Mouse (Mus musculus) gonadal fat pad, adult 2 months (tissue): ENCODE data around the gene Tjp3. TPM values are rescaled to one million over a fixed set of nuclear protein-coding genes. Genes with fewer than 3 reads are reported as not detected.
"Not testable (repeated sequence)": the region's sequence is repeated elsewhere in the genome, so short reads cannot be mapped to it uniquely, and the experiment has no call there.

Experiments
- DNase-seq: peaks from one replicate; pipeline ENCODE4 v3.0.0-alpha.2; 2012; ENCODE audit warnings: low read depth
- polyA plus RNA-seq: library from polyadenylated mRNA; depleted of rRNA; stranded (reverse); fragments of >200 nt; gene quantifications from 2 replicates; pipeline ENCODE4 v1.2.3, GENCODE M21; 2012; rRNA removed

The Tjp3 gene
- polyA plus RNA-seq, 1 experiment = 21.4 TPM

- no peak for DNase-seq
Observed at GRCm38 (mm10) chr10:81231436-81231835, 59.9 kb downstream of the Tjp3 start.

DNA sequence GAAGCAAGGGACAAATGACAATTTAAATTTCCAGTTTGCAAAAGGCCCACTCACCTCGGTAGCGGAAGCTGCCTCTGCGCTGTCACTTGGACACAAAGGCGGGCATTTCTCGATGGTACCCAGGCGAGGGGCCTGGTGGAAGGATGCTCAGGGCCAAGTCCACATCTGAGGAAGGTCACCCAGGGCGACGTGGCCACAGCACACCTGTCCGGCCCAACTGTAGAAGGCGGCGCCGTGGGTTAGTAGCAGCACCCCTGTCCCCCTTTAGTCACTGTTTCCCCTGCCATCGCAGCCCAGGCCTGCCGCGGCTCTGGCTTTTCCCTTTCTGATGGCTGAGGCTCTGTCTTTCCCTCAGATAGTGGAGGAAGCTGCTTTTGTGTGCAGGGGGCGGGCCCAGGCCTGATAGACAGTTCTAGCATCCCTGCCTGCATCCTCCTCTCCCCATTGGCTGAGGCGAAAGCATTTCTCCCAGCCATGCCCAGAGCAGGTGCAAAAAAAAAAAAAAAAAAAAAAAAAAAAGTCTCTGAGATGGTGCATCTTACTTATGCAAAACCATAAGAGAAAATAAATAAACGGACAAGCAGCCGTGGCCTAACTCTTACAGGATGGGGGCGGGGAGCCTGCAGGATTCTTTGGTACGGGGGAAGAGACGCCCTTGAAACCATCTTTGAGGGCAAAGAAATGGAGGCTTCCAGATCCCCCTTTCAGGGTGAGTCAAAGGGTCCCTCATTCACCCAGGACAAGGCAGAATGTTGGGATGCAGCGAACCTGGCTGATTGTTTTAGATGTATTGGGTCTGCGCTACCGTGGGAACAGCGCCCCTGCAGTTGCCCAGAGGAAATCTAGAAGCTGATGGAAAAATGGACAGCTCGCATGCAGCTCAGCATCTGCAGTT, 60.7 kb downstream of the Tjp3 start, which contains the start of gene Atcay:
Gene Atcay (minus strand): TSS at position 396 of the 895 bp plus-strand sequence.
- DNase-seq = no peak

GRCm38 (mm10) chr10:81229735-81230437, 61.5 kb downstream of the Tjp3 start:
- no peak for DNase-seq

- not testable (repeated sequence) for DNase-seq
Observed at GRCm38 (mm10) chr10:81223731-81224130, 67.7 kb downstream of the Tjp3 start.

Other genes starting within 250 kb of the Tjp3 start
- gene Sgta, start 231.4 kb downstream of the Tjp3 start, polyA plus RNA-seq = 197 and 235 TPM in 2 replicates
- 31.7 and 35.0 TPM in 2 replicates for gene Thop1, start 221.5 kb downstream of the Tjp3 start, polyA plus RNA-seq
- gene Creb3l3, start 192.7 kb downstream of the Tjp3 start, polyA plus RNA-seq = 0.41 and 0.61 TPM in 2 replicates
- gene Map2k2, start 185.7 kb downstream of the Tjp3 start, polyA plus RNA-seq = 132 and 176 TPM in 2 replicates
- gene Zbtb7a, start 156.4 kb downstream of the Tjp3 start, polyA plus RNA-seq = 30.0 and 49.1 TPM in 2 replicates
- 31.5 and 32.8 TPM in 2 replicates for gene Pias4, start 123.7 kb downstream of the Tjp3 start, polyA plus RNA-seq
- 1,971 and 2,241 TPM in 2 replicates for gene Eef2, start 115.0 kb downstream of the Tjp3 start, polyA plus RNA-seq
- gene Dapk3, start 108.6 kb downstream of the Tjp3 start, polyA plus RNA-seq = 76.3 and 81.7 TPM in 2 replicates
- not detected in 2 replicates for gene 4930442H23Rik, start 107.7 kb downstream of the Tjp3 start, polyA plus RNA-seq
- not detected in 2 replicates for gene Nmrk2, start 89.5 kb downstream of the Tjp3 start, polyA plus RNA-seq
- gene Atcay, start 60.7 kb downstream of the Tjp3 start, polyA plus RNA-seq = 0.03 TPM in 1 of 2 replicates, not detected in the other
- 17.9 and 20.9 TPM in 2 replicates for gene Zfr2, start 58.4 kb downstream of the Tjp3 start, polyA plus RNA-seq
- 3.1 and 4.7 TPM in 2 replicates for gene Matk, start 38.6 kb downstream of the Tjp3 start, polyA plus RNA-seq
- 65.7 and 72.8 TPM in 2 replicates for gene Mrpl54, start 24.6 kb downstream of the Tjp3 start, polyA plus RNA-seq
- 61.1 and 77.4 TPM in 2 replicates for gene Apba3, start 24.6 kb downstream of the Tjp3 start, polyA plus RNA-seq
- 57.9 and 58.4 TPM in 2 replicates for gene Pip5k1c, start 1.4 kb upstream of the Tjp3 start, polyA plus RNA-seq
- gene Cactin, start 29.5 kb upstream of the Tjp3 start, polyA plus RNA-seq = 24.8 and 25.0 TPM in 2 replicates
- gene Tbxa2r, start 37.1 kb upstream of the Tjp3 start, polyA plus RNA-seq = 8.3 and 9.3 TPM in 2 replicates
- 1.4 and 1.7 TPM in 2 replicates for gene Gipc3, start 51.7 kb upstream of the Tjp3 start, polyA plus RNA-seq
- 60.3 and 76.7 TPM in 2 replicates for gene Hmg20b, start 58.9 kb upstream of the Tjp3 start, polyA plus RNA-seq
- 29.8 and 39.5 TPM in 2 replicates for gene Mfsd12, start 65.9 kb upstream of the Tjp3 start, polyA plus RNA-seq
- 1.7 and 2.0 TPM in 2 replicates for gene 4930404N11Rik, start 74.2 kb upstream of the Tjp3 start, polyA plus RNA-seq
- 48.7 and 59.7 TPM in 2 replicates for gene Fzr1, start 86.9 kb upstream of the Tjp3 start, polyA plus RNA-seq
- gene Dohh, start 92.8 kb upstream of the Tjp3 start, polyA plus RNA-seq = 93.9 and 96.3 TPM in 2 replicates
- 3.3 and 4.2 TPM in 2 replicates for gene Gm48551, start 92.9 kb upstream of the Tjp3 start, polyA plus RNA-seq
- 3.1 and 5.6 TPM in 2 replicates for gene Gm48552, start 97.4 kb upstream of the Tjp3 start, polyA plus RNA-seq
- 28.6 and 32.6 TPM in 2 replicates for gene Smim24, start 101.5 kb upstream of the Tjp3 start, polyA plus RNA-seq
- gene Nfic, start 164.1 kb upstream of the Tjp3 start, polyA plus RNA-seq = 33.6 and 61.6 TPM in 2 replicates
- 0.27 and 0.67 TPM in 2 replicates for gene Celf5, start 191.1 kb upstream of the Tjp3 start, polyA plus RNA-seq
- gene Ncln, start 204.8 kb upstream of the Tjp3 start, polyA plus RNA-seq = 115 and 131 TPM in 2 replicates
- gene S1pr4, start 208.6 kb upstream of the Tjp3 start, polyA plus RNA-seq = 2.8 and 3.5 TPM in 2 replicates
- gene Gna15, start 232.6 kb upstream of the Tjp3 start, polyA plus RNA-seq = 3.3 and 4.7 TPM in 2 replicates